Mouse (Mus musculus): Measurements from ENCODE around the gene Noc4l.

Gene Noc4l

GRCm38 (mm10) chr5:110652719-110653648 lies at the start of gene Noc4l, which contains the start of gene Ddx51:
TSS of gene Noc4l (minus strand) at chr5:110653417.
TSS of gene Ddx51 (plus strand) at chr5:110653451.
- DNase-seq (ENCODE audit: low spot score in 2 of 2) = peak; percentile 88 to 96

DNA sequence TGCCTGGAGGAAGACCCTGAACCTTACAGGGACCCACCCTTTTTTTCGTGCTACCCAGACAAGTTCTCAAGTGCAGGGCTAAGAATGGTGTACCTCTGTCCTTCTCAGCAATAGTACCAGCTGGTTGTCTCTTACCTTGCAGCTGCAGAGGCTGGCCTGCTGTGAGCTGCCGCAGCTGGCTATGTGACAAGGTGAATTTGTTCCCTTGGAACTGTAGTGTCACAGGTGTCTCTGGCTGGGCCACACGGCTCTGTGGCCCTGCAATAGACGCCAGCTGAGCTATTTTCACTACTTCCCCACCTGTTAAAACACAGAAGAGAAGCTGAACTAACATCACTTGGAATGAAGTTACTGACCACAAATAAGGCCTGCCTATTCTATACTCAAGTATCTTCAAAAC lies 45.4 kb upstream of the Noc4l start:
- no peak for DNase-seq (ENCODE audit: low spot score in 2 of 2)

DNA sequence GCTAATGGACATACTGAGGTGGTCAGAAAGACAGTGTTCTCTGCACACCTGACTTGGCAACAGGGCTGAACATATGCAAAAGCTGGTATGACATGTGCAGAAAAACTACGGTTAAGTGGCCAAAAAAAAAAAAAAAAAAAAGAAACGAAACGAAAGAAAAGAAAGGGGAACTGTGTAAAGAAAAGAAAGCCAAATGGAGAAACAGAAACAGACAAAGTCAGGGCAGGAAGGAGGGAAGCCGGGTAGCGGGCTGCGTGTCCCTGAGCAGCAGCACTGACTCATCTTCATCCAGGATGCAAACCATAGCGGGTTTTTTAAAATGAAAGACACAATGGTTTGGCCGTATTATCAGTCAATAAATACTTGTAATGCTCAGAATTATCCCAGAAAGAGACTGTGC lies 28.8 kb upstream of the Noc4l start:
- no peak for DNase-seq (ENCODE audit: low spot score in 2 of 2)

GRCm38 (mm10) chr5:110665486-110666121 lies 12.4 kb upstream of the Noc4l start:
- DNase-seq (ENCODE audit: low spot score in 2 of 2) = no peak

DNA sequence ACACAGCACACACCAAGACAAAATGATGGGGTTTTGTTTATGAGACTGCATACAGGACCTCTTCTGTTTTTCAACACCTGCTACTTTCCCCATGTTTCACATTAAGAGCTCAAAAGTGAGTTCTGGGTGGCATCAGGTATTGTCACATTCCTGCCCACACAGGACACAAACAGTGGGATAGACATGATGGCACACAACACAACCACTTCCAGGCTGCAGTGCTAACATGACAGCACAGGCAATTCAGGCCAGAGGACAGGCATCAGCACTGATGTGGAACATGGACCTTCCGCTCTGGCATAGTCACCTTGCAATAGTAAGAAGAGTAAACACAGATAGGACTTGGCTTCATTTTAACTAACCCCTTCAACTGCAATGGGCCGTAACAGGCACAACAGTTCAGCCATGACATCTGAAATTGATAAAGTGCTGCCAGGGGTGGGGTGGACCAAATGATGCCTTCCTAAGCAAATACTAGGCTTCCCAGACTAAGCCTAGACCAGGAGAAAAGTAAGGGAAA lies 11.6 kb upstream of the Noc4l start:
- no peak for DNase-seq (ENCODE audit: low spot score in 2 of 2)

- DNase-seq (ENCODE audit: low spot score in 2 of 2) = no peak
Observed at GRCm38 (mm10) chr5:110664041-110664440, 10.8 kb upstream of the Noc4l start.

DNA sequence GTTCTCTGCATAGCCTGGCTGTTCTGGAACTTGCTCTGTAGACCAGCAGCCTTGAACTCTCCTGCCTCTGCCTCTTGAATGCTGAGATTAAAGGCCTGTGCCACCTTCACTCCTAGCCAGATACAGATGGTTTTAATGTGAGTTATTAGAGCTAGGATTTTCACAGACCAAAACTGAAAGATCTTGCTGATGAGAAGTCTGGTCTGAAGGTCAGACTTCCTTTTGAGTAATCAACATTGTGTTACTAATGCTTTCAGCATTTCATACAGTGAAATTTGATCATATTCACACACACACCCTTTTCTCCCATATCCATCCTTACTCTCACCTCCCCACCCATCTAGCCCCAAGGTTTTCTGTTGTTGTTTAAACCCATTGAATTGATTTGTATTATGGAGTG lies 6.5 kb upstream of the Noc4l start:
- DNase-seq (ENCODE audit: low spot score in 2 of 2) = no peak

DNA sequence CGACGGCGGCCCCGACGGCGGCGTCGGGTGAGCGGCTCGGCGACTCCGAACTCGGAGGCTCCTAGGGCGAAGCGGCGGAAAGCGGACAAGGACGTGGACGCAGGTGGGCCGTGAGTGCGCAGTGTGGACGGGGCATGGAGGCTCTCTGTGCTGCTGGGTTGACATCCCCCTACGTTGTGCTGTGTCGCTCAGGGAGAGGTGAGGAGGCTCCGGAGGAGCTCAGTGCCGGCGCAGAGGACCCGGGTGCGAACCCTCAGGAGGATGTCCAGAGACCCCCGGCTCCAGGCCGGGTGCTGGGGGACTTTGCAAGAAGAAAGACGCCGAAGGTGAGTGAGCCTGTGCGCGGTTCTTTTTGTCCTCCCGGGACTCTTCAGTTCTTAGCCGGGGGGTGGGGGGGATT lies 469 bp upstream of the Noc4l start:
- no peak for DNase-seq (ENCODE audit: low spot score in 2 of 2)

DNA sequence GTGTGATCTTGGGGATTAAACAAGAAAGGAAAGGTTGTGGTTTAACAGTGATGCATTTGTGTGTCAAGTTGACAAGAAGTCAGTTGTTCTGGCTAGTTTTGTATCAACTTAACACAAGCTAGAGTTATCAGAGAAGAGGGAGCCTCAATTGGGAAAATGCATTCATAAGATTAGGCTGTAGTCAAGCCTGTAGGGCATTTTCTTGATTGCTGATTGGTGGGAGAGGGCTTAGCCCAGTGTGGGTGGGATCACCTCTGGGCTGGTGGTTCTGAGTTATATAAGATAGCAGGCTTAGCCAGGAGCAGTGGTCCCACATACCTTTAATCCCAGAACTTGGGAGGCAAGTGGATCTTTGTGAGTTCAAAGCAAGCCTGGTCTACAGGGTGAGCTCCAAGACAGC lies 6.8 kb downstream of the Noc4l start:
- DNase-seq (ENCODE audit: low spot score in 2 of 2) = no peak

GRCm38 (mm10) chr5:110639459-110639858 lies 13.8 kb downstream of the Noc4l start:
- peak; percentile 62 to 69 for DNase-seq (ENCODE audit: low spot score in 2 of 2)

GRCm38 (mm10) chr5:110638306-110639074 lies 14.7 kb downstream of the Noc4l start:
- no peak for DNase-seq (ENCODE audit: low spot score in 2 of 2)

GRCm38 (mm10) chr5:110635951-110636707 lies 17.1 kb downstream of the Noc4l start:
- no peak for DNase-seq (ENCODE audit: low spot score in 2 of 2)

DNA sequence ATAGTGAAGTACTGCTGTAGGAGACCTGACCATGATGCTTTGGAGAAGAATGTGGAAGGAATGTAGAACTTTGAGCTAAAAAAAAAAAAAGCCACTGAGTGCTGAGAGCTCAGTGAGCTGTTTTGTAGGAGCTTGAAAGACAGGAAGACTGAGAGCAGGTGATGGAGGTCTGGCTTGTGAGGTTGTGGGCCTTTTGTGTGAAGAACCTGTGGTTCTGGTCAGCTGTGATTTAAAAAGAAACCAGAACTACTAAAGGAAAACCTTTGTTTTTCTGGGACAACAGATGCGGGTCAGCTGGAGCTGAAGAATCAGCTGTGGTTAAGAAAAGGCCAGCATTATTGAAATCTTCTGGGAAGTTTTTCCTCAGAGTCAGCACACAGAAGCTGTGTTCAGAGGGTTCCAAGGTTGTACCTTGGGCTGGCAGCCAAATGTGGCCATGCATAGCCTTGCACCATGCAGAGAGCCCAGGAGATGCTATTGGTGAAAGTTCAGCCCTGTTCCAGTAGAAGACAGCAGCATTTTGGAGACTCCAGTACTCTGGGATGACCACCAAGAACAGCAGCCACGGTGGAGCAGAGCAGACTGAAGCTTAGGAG lies 23.6 kb downstream of the Noc4l start:
- DNase-seq (ENCODE audit: low spot score in 2 of 2) = no peak

DNA sequence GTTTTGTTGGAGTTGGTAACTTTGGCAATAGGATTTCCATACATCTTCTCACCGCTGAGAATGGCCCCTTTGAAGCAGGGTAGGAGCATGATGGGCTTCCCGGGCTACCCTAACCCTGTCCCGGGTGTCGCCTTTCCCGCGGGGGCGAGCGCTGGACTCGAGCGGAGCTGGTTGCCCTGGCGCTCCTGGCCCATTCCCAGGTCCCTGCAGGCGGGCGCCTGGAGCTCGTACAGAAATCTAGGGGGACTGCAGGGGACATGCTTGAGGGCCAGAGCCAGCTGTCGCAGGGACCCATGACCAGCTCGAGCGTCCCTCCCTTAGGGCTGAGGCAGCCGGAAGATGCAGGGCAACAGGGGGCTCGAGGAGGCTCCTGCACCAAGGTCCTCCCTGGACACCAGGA lies 25.1 kb downstream of the Noc4l start:
- no peak for DNase-seq (ENCODE audit: low spot score in 2 of 2)

- no peak for DNase-seq (ENCODE audit: low spot score in 2 of 2)
Observed at GRCm38 (mm10) chr5:110627351-110627750, 25.9 kb downstream of the Noc4l start.

DNA sequence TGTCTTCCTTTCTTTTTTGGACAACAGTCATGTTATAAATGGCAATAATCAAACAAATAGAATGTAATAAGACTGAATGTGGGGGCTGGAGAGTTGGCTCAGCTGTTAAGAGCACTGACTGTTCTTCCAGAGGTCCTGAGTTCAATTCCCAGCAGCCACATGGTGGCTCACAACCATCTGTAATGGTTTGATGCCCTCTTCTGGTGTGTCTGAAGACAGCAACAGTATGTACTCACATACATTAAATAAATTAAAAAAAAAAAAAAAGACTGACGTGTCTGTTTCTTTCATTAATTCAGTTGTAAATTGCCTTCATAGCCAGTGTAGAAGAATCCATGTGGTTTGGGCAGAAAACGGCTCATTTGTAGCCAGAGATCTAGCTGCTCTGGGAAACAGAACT lies 28.9 kb downstream of the Noc4l start:
- no peak for DNase-seq (ENCODE audit: low spot score in 2 of 2)

DNA sequence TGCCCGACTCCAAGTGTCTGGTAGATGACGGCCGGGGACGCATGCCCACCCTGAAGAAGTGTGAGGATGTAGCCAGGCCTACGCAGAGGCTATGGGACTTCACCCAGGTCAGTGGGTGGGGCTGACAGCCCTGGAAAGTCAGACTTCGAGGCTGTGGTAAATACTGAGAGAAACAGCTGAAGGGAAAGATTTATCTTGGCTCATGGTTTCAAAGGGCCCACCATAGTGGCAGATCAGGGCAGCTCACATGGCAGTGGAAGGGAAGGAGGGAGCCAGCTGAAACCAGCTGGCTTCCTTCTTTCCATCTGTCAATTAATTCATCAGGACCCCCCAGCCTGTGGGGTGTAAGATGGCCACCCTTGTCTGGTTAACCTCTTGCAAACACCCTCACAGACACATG lies 34.0 kb downstream of the Noc4l start:
- no peak for DNase-seq (ENCODE audit: low spot score in 2 of 2)

GRCm38 (mm10) chr5:110611435-110612158 lies 41.6 kb downstream of the Noc4l start:
- peak in 1 of 2 experiments; percentile 37 for DNase-seq (ENCODE audit: low spot score in 2 of 2)

DNA sequence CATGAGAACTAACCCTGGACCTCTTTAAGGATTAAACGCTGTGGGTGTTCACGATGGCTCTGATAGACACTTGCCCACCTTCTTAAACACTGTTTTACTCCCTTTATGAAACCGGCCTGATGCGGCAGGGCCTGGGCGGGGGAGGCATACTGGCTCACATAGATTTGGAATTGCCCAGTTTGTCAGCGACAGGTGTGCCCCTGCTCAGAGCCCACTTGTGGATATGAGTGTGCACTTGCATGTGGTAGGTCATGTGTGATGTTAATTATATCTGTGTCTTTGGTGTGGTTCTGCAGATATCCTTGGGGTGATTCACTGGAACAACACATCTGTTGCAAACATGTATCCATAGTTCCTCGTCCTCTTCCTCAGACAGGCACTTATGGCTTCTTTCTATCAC lies 42.7 kb downstream of the Noc4l start:
- no peak for DNase-seq (ENCODE audit: low spot score in 2 of 2)

- no peak for DNase-seq (ENCODE audit: low spot score in 2 of 2)
Observed at GRCm38 (mm10) chr5:110609868-110610267, 43.3 kb downstream of the Noc4l start.

Measured in frontal cortex, postnatal 10 days (tissue).